Mouse (Mus musculus): Measurements from ENCODE around the gene Atp6v0a2. TPM values are rescaled to one million over a fixed set of nuclear protein-coding genes. Genes with fewer than 3 reads are reported as not detected.
"Not testable (repeated sequence)": the region's sequence is repeated elsewhere in the genome, so short reads cannot be mapped to it uniquely, and the experiment has no call there.

Gene Atp6v0a2
- polyA plus RNA-seq, 1 experiment: 50.4 TPM

DNA sequence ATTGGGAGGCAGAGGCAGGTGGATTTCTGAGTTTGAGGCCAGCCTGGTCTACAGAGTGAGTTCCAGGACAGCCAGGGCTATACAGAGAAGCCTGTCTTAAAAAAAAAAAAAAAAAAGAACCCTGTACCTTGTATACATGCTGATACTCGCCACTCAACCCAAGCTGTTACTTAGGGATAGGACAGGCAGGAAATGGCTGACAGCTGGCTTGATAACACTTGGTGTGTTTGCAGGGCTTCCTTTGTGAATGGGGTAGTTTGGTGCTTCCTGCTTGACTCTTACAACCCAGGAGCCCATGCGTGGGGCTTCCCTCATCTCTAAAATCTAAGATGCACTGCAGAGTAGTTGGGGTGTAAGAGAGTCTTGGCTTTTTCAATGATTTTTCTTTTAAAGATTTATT, 5.0 kb downstream of the Atp6v0a2 start:
- Histone ChIP-seq H3K27ac (ENCODE audit: insufficient read depth, low read length) (no peak overlapping the region), H3K4me3 (ENCODE audit: insufficient read depth, low read length) (no peak overlapping the region), H3K4me1 (ENCODE audit: control insufficient read depth, insufficient read depth, low read length) (peaks cover 3% of the 10 kb centered on the region; the same call in 1 of the 2 replicates)
- TF ChIP-seq POLR2A (IDR thresholded peaks at IDR 0.05; ENCODE audit: low read depth, low read length): no peak
- no peak for TF ChIP-seq CTCF (IDR thresholded peaks at IDR 0.05; ENCODE audit: borderline replicate concordance, insufficient read depth, low read length)

DNA sequence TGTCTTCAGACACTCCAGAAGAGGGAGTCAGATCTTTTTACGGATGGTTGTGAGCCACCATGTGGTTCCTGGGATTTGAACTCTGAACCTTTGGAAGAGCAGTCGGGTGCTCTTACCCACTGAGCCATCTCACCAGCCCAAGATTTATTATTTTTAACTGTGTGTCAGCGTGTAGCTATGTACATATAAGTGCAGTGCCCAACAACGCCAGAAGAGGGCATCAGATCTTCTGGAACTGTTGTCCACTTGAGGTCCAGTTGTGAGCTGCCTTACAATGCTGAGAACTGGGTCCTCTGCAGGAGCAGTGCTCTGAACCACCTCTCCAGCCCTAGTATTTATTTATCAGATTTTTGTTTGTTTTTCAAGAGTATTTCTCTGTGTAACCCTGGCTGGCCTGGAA, 6.7 kb downstream of the Atp6v0a2 start:
- not testable (repeated sequence) for H3K4me1 ChIP-seq (ENCODE audit: control insufficient read depth, insufficient read depth, low read length); H3K27ac ChIP-seq (ENCODE audit: insufficient read depth, low read length); H3K4me3 ChIP-seq (ENCODE audit: insufficient read depth, low read length)

- H3K4me1 ChIP-seq (ENCODE audit: control insufficient read depth, insufficient read depth, low read length): no peaks in the 10 kb centered on the region
- H3K27ac ChIP-seq (ENCODE audit: insufficient read depth, low read length): no peak overlapping the region
- TF ChIP-seq POLR2A (IDR thresholded peaks at IDR 0.05; ENCODE audit: low read depth, low read length) (no peak), CTCF (IDR thresholded peaks at IDR 0.05; ENCODE audit: borderline replicate concordance, insufficient read depth, low read length) (no peak)
- no peak overlapping the region for H3K4me3 ChIP-seq (ENCODE audit: insufficient read depth, low read length)
Observed at GRCm38 (mm10) chr5:124636139-124636538, 7.8 kb downstream of the Atp6v0a2 start.

DNA sequence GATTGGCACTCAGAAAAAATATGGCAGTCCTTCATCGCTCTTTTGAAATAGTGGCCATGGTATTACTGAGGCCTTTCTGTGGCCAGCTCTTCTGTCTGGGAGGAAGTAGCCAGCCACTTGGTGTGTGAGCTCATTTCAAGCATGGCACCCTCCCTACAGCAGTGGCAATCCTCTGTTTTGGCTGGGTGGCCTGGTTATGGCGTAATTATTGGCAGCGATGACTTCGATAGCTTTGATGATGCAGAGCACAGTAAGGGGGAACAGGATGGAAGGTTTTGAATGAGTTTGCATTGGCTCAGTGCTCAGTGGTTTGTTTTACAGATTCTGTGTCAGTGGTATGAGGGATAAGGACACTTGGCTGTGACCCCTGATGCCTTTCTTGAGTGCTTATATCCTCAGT, 8.3 kb downstream of the Atp6v0a2 start:
- no peak for TF ChIP-seq POLR2A (IDR thresholded peaks at IDR 0.05; ENCODE audit: low read depth, low read length)
- no peak for TF ChIP-seq CTCF (IDR thresholded peaks at IDR 0.05; ENCODE audit: borderline replicate concordance, insufficient read depth, low read length)
- H3K27ac ChIP-seq (ENCODE audit: insufficient read depth, low read length): no peak overlapping the region
- H3K4me1 ChIP-seq (ENCODE audit: control insufficient read depth, insufficient read depth, low read length): no peaks in the 10 kb centered on the region
- H3K4me3 ChIP-seq (ENCODE audit: insufficient read depth, low read length): no peak overlapping the region

GRCm38 (mm10) chr5:124637300-124637699, 8.9 kb downstream of the Atp6v0a2 start:
- TF ChIP-seq POLR2A (IDR thresholded peaks at IDR 0.05; ENCODE audit: low read depth, low read length): no peak
- TF ChIP-seq CTCF (IDR thresholded peaks at IDR 0.05; ENCODE audit: borderline replicate concordance, insufficient read depth, low read length): no peak
- no peak overlapping the region for H3K27ac ChIP-seq (ENCODE audit: insufficient read depth, low read length)

GRCm38 (mm10) chr5:124637836-124638235, 9.5 kb downstream of the Atp6v0a2 start:
- TF ChIP-seq POLR2A (IDR thresholded peaks at IDR 0.05; ENCODE audit: low read depth, low read length) (no peak), CTCF (IDR thresholded peaks at IDR 0.05; ENCODE audit: borderline replicate concordance, insufficient read depth, low read length) (no peak)
- Histone ChIP-seq H3K4me3 (ENCODE audit: insufficient read depth, low read length) (no peak overlapping the region), H3K4me1 (ENCODE audit: control insufficient read depth, insufficient read depth, low read length) (no peaks in the 10 kb centered on the region), H3K27ac (ENCODE audit: insufficient read depth, low read length) (no peak overlapping the region)

More at GRCm38 (mm10) chr5:124637300-124637699, 8.9 kb downstream of the Atp6v0a2 start:
- no peak overlapping the region for H3K4me3 ChIP-seq (ENCODE audit: insufficient read depth, low read length)
- no peaks in the 10 kb centered on the region for H3K4me1 ChIP-seq (ENCODE audit: control insufficient read depth, insufficient read depth, low read length)

DNA sequence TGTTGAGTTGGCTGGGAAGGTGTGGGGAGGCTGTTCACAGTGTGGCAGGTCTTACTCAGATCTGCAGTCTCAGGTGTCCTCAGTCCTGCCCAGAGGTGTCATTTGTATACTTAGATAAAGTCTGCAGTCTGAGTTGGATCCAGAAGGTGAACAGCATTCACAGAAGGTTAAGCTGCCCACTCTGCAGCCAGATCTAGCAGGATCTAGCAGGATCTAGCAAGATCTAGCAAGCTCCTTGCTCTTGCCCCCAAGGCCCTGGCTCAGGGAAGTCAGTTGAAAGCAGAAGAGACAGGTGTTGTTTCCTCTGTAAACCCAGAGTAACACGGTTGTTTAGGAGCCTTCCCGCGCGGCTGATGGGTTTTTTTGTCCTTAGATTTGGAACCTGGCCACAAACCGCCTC, 85.4 kb downstream of the Atp6v0a2 start:
- H3K4me3 ChIP-seq (ENCODE audit: insufficient read depth, low read length): no peak overlapping the region
- H3K27ac ChIP-seq (ENCODE audit: insufficient read depth, low read length): no peak overlapping the region
- H3K4me1 ChIP-seq (ENCODE audit: control insufficient read depth, insufficient read depth, low read length): no peaks in the 10 kb centered on the region
- no peak for TF ChIP-seq POLR2A (IDR thresholded peaks at IDR 0.05; ENCODE audit: low read depth, low read length)
- TF ChIP-seq CTCF (IDR thresholded peaks at IDR 0.05; ENCODE audit: borderline replicate concordance, insufficient read depth, low read length): no peak

- no peak for TF ChIP-seq POLR2A (IDR thresholded peaks at IDR 0.05; ENCODE audit: low read depth, low read length)
- TF ChIP-seq CTCF (IDR thresholded peaks at IDR 0.05; ENCODE audit: borderline replicate concordance, insufficient read depth, low read length): no peak
- H3K4me1 ChIP-seq (ENCODE audit: control insufficient read depth, insufficient read depth, low read length): no peaks in the 10 kb centered on the region
- no peak overlapping the region for H3K4me3 ChIP-seq (ENCODE audit: insufficient read depth, low read length)
- H3K27ac ChIP-seq (ENCODE audit: insufficient read depth, low read length): no peak overlapping the region
Observed at GRCm38 (mm10) chr5:124715135-124715534, 86.8 kb downstream of the Atp6v0a2 start.

DNA sequence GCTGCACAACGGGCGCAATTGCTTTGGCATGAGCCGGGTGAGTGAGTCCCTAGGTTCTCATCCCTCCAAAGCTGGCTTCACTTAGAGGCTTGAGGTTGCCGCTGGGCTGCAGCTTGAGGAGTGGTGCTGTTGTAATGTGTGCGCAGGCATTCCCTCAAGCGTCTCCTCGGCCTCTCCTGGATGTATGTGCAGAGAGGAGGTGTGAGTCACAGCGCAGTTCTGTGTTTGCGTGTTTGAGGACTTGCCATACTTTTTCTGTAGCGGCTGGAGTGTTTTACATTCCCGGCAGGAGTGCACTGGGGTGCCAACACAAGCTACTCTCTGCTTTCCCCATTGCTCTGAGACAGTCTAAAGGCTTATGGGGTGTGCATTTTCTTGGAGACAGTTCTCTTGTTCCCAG, 89.6 kb downstream of the Atp6v0a2 start:
- Histone ChIP-seq H3K27ac (ENCODE audit: insufficient read depth, low read length) (no peak overlapping the region), H3K4me3 (ENCODE audit: insufficient read depth, low read length) (no peak overlapping the region), H3K4me1 (ENCODE audit: control insufficient read depth, insufficient read depth, low read length) (no peaks in the 10 kb centered on the region)
- TF ChIP-seq CTCF (IDR thresholded peaks at IDR 0.05; ENCODE audit: borderline replicate concordance, insufficient read depth, low read length): no peak
- no peak for TF ChIP-seq POLR2A (IDR thresholded peaks at IDR 0.05; ENCODE audit: low read depth, low read length)

DNA sequence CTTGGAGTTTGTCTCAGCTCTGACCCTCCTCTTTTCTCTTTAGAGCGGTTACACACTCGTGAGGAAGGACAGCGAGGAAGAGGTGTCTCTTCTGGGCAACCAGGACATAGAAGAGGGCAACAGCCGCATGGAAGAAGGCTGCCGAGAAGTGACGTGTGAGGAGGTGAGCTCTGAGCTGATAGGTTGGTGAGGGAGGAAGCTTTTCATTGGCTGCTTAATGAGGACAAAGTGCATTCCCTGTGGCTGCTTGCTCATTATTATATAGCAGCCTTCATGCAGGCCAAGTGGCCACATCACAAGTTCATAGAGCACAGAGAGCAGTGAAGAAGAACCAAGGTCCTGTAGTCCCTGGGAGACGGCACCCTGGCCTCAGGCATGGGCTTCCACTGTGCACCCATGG, 90.0 kb downstream of the Atp6v0a2 start:
- no peak for TF ChIP-seq POLR2A (IDR thresholded peaks at IDR 0.05; ENCODE audit: low read depth, low read length)
- TF ChIP-seq CTCF (IDR thresholded peaks at IDR 0.05; ENCODE audit: borderline replicate concordance, insufficient read depth, low read length): no peak
- Histone ChIP-seq H3K4me1 (ENCODE audit: control insufficient read depth, insufficient read depth, low read length) (no peaks in the 10 kb centered on the region), H3K27ac (ENCODE audit: insufficient read depth, low read length) (no peak overlapping the region), H3K4me3 (ENCODE audit: insufficient read depth, low read length) (no peak overlapping the region)

DNA sequence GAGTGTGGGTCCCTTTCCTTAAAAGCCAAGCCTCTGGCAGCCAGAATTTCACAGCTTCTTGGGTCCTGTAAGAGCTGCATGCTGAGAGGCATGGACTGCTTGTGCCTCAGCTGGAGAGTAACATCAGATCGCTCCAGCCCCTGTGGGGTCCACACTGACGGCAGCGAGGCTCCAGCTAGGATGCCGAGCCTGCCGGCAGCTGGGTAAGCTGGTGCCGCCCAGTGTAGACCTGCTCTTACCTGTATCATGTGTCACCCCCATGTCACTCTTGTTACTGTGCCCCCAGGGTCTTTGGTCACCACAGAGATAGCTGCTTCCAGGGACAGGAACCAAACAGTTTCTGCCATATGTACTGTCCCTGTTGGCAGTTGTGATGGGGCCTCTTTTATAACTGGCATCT, 94.7 kb downstream of the Atp6v0a2 start:
- no peak overlapping the region for H3K4me3 ChIP-seq (ENCODE audit: insufficient read depth, low read length)
- H3K27ac ChIP-seq (ENCODE audit: insufficient read depth, low read length): no peak overlapping the region
- no peak for TF ChIP-seq CTCF (IDR thresholded peaks at IDR 0.05; ENCODE audit: borderline replicate concordance, insufficient read depth, low read length)
- no peaks in the 10 kb centered on the region for H3K4me1 ChIP-seq (ENCODE audit: control insufficient read depth, insufficient read depth, low read length)
